Mouse (Mus musculus) natural killer cell, adult 2 months (primary cell): ENCODE results near the gene Ccdc39.

Source experiments
- DNase-seq, 2 experiments: peaks; one replicate each; pipeline ENCODE4 v3.0.0; 2022; ENCODE audit warnings: low spot score in 2 of 2

Ccdc39 gene

DNA sequence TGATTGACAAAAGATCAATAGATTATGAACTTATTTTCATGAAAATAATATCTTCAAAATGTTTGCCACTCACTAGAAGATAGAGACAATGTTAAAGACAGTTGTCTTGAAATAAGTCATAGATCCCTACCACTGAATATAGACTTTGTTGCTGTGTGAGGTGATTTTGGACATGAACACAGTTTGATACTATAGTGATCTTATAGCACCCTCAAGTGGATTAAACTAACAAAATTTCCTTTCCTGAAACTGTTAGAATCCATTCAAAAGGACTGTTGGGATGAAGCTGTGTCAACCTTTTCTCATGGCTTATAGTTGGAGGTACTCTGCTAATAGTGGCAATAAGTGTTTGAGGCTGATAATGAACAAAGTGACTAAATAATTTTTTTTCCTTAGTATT is 53.1 kb downstream of the Ccdc39 start:
- no peak for DNase-seq
